Mouse (Mus musculus): ENCODE measurements around the gene Nol12. TPM values are rescaled to one million over a fixed set of nuclear protein-coding genes. Genes with fewer than 3 reads are reported as not detected.

The Nol12 gene
- total RNA-seq, 2 experiments from 2014 or later: 35.9 to 36.1 TPM

DNA sequence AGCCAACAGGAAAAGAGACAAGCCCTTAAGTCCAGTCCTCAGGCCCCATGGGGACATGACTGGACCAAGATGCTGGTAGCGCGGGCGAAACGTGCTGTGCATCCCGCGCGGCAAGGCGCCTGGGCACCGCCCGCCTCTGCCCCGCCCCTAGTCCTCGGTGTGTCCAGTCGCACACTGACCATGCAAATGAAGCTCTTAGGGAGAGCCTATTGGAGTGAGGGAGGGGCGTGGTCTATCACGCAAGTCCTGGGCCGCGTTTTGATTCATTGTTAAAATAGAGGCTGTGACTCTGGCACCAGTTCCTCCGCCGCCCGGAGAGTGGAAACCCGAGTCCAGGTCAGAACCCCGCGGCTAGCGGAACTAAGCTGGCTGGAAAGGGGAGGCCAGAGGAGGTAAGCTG, 12.9 kb downstream of the Nol12 start, which contains the start of gene Triobp:
Gene Triobp, plus strand, starts transcription at position 68 of the 400 bp plus-strand sequence.
- peak; percentile 66 to 91 for DNase-seq (ENCODE audit: low spot score in 2 of 2)

DNA sequence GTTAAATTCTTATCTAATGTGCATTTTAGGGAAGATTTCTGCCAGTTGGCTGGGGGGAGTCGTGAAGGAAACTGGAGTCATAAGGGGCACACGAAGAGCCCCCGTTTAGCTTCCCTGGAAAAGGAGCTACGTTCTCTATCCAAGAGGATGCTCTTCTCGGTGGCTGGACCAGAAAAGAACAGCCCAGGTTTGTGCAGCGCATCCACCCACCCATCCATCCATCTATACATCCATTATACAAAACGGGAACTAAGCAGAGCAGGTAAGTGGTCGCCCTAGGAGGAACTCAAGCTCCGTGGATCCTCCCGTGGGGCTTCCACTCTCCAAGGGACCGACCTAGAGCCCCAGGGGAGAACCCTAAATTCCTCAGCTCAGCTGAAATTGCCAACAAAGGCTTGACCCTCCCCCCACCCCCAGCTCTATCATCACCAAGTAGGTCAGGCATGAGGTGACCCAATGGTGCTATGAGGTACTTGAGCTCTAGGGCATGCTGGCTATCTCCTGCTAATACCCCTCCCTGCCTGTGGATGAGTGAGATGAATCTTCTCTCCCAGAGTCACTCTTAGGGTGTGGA, 13.5 kb downstream of the Nol12 start:
- DNase-seq (ENCODE audit: low spot score in 2 of 2): no peak

DNA sequence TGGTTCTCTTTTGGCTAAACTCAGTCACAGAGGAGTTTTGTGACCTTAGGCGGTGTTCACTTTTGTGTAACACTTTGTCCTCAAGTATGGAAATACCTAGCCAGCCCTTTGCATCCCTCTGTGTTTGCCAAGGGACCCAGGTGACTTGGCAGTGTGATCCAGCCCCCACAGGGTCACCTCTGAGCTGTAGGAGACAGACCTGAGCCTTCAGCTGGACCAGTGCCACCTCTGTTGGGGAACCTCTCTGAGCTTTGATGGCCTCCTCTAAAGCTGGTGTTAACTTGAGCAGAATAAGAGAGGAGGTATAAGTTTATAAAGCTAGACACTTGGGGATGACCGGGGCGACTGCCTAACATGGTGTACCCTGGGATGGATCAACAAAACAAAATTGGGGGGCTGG, 14.2 kb downstream of the Nol12 start:
- no peak for DNase-seq (ENCODE audit: low spot score in 2 of 2)

DNA sequence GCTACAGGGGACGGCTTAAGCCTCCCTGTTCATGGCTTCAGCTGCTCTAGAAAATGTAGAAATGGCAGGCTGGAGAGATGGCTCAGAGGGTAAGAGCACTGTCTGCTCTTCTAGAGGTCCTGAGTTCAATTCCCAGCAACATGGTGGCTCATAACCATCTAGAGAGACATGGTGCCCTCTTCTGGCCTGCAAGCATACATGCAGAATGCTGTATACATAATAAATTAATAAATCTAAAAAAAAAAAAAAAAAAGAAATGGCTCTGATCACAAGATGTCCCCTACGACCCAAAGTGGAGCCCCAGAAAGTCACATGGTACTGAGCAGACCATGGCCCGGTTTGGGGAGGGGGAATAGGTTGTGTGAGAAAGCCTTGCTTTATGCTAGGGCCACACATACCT, 20.9 kb downstream of the Nol12 start:
- no peak for DNase-seq (ENCODE audit: low spot score in 2 of 2)

DNA sequence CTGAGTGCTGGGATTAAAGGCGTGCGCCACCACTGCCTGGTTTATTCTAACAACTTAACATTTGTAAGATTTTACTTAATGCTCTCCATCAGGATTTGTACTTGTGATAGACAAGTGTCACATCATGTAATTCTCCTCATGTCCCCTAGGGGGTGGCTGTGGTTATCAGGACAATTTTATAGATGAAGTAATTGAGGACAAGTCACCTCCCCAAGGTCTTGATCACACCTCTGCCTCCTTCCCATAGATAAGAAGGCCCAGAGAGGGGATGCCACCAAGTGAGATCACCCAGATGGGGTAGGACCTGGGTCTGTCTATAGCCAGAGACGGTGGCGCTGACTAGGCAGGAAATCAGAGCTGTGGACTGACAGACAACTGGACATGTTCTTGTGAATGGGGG, 21.6 kb downstream of the Nol12 start:
- DNase-seq (ENCODE audit: low spot score in 2 of 2): no peak

DNA sequence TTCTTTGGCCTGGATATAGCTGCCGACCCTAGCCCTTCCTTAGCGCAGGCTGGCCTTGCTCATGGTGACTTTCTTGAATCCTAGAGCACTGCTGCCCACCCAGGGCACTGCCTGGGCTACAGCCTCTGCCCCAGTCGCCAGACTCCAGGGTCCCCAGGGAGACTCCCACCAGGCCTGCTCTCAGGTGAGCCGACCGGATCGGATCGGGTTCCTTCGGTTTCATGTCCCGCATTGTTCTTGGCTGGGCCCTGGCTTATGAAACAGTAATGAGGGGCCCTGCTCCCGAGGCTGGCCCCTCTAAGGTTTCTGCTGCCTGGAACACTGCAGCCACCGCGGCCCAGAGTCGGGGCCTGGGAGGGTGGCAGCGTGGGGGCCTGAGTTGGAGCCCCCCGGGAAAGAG, 22.3 kb downstream of the Nol12 start:
- DNase-seq (ENCODE audit: low spot score in 2 of 2): no peak

DNA sequence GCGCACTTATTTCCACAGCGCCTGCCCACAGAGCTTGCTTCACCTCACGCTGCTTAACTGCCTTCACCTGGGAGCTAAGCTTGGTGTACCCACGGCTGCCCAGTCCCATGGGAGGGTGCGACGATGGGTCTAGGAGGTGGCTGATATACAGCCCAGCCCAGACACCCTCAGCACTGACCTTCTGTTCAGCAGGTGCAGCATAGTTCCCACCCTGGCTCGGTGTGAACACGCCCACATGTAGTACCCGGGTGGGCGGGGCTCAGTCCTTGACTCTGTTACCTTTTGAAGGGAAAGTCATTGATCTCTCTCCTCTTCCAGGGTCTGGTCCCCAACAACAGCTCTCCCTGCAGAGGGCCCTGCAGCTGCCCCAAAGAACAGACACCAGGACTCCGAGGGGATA, 24.8 kb downstream of the Nol12 start:
- DNase-seq (ENCODE audit: low spot score in 2 of 2): no peak

DNA sequence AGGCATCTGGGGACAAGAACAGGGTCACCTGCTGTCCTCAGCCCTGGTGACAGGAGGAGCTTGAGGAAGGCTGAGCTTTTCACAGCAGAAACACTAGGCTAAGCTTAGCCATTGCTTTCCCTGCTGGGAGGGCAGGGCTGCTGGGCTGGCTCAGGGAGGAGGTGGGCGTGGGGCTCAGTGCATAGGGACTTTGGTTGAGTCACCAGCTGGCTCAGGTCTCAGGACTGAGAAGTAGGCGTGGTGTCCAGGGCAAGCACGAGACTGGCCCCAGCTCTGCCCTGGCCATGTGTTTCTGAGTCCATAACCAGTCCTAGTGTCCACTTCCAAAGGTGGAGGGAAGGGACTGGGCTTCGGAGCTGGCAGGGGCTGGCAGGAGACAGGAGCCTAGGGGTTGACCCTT, 25.4 kb downstream of the Nol12 start:
- DNase-seq (ENCODE audit: low spot score in 2 of 2): no peak

DNA sequence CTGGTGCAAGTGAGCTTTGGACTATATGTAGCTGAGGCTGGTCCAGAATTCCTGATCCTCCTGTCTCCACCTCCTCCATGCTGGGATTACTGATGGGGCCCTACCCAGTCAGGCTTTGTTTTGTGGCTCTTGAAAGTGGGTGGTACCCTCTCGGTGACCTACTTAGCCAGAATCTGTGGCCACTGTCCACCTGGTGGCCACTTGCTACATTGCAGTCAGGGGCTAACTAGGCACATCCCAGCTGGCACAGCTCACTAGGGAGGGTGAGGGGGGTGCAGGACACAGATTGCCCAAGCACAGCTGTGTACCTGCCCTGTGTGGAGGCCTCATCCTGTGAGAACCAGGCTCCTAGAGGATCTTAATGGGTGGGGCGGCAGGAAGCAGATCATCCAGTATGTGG, 28.2 kb downstream of the Nol12 start:
- DNase-seq (ENCODE audit: low spot score in 2 of 2): peak in 1 of 2 experiments; percentile 41

DNA sequence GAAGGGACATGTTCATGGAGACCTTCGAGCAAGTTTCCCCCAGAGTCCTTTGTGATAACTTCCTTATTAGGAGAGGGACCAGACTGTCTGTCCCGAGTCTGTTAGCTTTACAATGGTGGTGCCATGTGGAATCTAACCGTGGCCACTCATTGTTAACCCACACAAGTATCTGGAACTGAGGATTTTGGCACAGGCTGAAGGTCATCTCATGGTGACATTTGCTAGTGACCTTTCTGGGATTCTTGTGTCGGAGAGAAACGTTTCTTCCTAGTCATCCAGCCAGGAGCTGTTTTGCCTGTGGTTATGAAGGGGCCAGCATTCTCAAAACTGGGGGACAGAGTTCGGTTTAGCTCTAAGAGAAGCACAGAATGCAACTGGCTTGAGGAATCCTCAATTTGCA, 36.9 kb downstream of the Nol12 start:
- DNase-seq (ENCODE audit: low spot score in 2 of 2): no peak

DNA sequence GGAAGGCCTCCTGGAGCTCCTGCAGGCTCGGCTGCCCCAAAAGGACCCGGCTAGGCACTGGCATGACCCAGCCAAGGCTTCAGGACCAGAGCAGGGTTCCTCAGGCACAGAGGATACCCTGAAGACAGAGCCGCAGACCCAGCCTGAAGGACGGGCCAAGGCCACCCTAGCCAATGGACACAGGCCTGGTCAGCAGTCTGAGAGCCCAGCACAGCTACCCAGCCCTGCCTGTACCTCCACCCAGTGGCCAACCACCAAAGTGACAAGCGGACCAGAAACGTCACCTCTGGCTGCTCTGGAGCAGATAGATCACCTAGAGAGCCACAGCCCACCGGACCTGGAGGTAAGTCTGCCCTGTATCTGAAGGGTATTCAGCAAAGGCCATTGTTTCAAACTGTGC, 39.2 kb downstream of the Nol12 start:
- DNase-seq (ENCODE audit: low spot score in 2 of 2): no peak

DNA sequence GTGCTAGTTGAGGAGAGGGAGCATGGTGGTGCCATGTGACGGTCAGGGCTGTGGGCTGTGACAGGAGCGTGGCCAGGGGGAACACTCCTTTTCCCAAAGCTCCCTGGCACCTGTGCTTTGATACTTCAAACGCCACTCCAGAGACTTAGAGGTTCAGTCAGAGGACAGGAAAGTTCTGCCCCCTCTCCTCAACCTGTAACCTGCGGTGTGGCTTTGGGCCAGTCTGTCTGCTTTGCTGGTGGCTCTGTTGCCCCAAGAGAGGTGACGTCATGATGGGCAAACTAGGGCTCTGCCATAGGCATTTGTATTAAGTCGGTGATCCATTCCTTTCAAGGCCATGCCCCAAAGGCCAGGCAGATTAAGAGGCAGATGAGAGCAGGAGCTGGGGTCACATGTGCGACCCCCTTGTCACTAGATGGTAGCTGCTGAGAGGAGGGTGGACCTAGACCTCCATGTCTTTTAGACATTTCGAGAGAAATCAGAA, 43.0 kb downstream of the Nol12 start:
- DNase-seq (ENCODE audit: low spot score in 2 of 2): no peak

DNA sequence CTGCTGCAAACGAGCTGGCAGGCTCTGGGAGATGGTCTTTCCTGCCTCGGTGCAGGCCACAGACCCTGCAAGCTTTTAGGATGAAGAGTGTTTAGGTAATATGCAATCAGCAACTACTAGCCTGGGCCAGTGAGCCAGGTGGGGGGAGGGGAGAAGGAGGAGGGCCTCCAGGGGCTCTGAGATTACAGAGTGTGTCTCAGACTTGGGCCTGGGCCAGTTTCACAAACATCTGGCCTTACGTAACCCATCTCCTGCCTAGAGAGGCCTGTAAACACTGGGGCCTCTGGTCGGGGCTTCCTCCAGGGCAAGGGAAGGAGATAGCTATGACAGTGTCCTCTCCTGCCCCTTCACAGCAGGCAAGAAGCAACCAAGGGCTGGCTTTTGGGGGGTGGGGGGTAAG, 44.1 kb downstream of the Nol12 start:
- DNase-seq (ENCODE audit: low spot score in 2 of 2): no peak

DNA sequence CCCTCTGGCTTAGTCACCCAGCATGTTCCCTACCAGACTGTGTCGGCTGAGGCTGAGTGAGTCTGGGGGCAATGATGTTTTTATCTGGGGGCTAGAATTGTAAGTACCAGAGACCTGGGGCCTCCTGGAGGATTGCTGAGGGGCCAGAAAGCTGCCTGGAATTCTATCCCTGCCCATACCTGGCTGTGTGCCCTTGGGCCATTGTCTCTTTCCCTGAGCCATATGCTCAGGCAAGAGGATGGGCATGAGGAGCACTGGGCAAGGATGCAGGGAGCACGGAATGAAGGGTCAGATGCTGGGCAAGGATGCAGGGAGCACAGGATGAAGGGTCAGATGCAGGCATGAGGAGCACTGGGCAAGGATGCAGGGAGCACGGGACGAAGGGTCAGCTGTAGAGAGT, 45.4 kb downstream of the Nol12 start:
- DNase-seq (ENCODE audit: low spot score in 2 of 2): no peak

DNA sequence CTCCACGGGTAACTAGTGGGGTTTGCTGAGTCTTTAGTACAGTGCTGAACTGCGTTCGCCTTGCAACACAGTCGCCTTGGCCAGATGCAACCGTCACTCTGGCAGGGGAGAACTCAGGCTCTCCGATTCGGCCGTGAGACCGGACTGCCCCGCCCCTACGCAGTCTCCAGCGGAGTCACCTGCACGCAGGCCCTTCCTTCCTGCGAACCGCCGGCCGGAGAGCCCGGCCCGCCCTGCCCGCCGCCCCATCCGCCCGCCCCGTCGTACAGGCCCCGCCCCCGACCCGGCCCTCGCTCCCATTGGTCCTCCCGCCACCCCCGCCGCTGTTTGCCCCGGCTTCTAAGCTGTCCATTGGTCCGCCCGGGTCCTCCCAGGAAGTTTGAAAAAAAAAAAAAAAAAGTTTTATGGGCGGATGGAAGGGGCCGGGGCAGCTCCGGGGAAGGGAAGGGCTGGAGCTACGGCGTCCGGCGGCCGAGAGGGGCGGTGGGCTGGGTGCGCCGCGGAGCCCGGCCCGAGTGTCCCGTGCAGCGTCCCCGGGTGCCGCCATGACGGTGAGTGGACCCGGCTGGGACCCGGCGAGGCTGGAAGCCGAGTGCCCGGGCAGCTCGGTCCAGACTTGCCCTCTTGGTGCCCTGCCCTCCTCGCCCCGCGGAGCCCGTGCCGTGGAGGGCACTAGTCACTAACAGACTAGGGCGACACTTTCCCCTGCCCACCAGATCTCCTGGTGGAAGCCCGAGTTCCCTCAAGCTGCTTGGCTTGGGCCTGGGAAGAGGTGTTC, 48.1 kb downstream of the Nol12 start:
- DNase-seq (ENCODE audit: low spot score in 2 of 2): peak; percentile 35 to 60

DNA sequence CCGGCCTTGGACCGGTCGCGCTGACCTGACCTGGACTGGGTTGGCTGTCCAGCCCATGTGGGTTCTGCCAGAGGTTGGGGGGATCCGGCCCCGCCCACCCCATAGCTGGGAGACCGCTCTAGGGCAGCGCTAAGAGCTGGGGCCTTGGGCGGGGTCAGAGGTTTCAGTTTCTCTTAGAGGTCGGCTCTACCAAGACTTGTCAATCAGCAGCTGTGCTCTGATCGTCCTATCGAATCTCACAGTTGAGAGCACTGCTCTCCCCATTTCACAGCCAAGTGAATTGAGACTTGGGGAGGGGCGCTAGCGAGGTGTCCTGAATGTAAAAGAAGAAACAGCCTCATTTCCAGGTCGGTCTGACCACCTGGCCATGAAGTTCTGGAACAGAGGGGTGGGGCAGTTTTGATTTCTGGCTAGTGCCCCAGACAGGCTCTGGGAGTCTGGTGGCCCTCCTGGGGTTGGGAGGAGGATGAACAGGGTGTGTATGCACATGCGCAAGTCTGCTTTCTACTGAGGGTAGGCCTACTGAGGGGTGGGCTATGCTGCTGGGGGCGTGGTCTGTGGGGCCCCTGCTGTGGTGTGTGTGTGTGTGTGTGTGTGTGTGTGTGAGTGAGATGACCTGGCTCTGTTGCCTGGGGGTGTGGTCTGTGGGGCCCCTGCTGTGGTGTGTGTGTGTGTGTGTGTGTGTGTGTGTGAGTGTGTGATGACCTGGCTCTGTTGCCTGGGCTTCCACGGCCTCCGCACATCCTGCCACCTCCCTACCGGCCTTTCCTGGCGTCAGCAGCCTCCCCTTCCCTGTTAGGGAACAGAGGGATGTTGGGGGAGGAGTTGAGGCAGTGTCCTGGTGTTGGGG, 48.9 kb downstream of the Nol12 start:
- DNase-seq (ENCODE audit: low spot score in 2 of 2): no peak

DNA sequence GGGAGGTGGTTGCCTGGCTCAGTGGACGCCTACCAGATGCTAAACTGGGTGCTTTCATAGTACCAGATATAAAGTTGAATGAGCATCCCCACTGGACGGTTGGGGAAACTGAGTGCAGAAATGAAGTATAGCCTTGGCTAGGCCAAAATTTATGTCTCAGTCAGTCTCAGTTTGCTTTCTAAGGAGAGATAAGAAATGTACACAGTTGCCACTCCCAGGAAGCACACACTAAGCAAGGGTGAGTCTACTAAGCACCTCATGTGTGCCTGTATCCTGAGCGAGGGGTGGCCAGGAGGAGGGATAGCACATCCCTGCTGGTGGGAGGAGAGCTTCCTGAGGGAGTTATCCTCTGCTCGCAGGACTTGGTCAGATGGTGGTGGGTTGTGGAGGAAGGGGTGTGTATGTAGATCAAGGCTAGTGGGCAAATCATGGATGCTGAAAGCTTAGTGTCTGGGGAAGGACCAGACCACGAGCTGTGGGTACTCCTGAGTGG, 49.6 kb downstream of the Nol12 start:
- DNase-seq (ENCODE audit: low spot score in 2 of 2): no peak

DNA sequence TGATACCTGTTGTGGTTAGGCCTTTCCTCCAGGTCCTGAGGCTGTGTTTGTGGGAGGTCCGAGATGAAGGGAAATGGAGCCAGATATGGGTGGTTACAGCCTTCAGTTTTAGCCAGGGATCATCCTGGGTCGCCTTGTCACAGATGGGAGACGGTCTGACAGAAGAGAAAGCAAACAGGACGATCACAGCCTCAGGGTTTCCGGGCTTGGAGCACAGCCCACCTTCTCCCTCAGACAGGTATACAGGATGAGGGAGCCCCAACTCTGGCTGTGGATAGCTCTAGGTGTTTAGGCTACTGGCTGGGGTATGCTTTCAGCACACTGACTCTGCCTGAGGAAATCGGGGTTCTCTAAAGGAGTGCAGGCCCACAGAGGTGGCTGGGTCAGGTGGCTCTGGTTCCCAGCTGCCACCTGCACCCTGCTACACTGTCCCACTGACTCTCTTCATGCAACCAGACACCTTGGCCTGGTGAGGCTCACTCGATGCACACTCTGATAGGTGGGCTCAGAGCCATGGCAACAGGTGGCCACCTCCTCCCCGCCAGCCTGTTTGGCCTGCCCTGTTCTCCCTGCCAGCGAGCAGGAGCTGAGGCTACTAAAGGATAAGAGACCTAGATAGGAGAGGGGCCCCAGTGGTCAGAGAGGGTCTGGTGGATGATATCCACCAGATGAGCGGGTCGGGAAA, 51.9 kb downstream of the Nol12 start:
- DNase-seq (ENCODE audit: low spot score in 2 of 2): no peak

DNA sequence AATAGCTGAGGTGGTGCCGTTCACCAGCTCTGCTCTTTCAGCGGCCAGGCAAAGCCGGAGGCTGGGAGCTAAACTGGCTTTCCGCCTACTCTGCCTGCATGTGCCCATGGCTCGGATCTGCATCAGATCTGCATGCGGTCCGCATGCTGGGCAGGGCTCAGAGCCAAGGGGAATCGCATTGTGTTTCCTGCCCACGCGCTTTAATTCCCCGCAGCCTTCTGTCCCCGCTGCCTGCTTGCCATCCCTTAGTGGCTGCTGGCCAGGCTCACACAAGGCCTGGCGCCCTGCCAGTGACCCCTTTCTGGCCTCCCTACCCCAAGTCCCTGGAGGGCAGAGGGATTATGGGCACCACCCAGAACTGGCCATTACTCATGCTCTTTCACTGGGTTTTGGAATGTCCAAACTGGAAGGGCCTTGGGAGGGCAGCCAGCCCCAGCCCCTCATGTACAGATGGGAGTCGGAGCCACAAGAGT, 53.8 kb downstream of the Nol12 start:
- peak; percentile 90 to 96 for DNase-seq (ENCODE audit: low spot score in 2 of 2)

DNA sequence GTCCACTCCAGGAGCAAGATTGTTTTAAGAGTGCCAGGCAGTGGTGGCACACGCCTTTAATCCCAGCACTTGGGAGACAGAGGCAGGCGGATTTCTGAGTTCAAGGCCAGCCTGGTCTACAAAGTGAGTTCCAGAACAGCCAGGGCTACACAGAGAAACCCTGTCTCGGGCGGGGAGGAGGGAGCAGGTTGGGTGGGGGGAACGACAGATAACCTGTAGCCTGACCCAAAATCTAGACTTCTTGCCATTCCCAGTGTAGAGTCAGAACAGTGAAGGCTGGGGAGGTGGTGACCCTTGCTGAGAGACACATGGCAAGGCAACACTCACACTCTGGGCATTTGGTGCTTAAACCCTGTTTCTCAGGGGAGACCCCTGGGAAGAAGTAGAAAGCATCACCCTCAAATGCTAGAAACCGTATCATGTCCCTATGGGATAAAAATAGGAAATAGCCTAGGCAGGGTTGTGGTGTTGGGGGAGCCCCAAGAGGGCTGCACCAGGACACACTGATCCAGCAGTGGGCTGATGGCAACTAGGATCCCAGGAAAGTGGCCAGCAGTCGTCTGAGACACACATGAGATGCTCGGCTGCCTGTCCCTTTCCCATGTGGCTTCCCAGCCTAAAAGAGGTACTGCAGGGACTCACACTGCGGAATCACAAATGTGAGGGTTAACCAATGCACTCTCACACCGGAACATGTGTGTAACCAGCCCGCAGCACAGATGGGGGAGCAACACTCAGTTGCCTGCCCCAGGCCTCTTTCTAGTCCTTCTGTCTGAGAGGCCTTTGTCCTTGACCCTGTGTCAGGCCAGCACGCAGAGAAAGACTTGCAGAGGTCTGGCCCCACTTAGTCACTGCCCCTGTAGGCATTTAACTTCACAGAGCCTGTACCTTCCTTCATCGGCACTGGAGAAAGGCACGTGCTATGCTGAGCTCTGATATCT, 54.7 kb downstream of the Nol12 start:
- no peak for DNase-seq (ENCODE audit: low spot score in 2 of 2)
